Mouse (Mus musculus): Measurements from ENCODE around the gene Rarb.

GRCm38 (mm10) chr14:16537433-16537832, 281.5 kb downstream of the Rarb start:
- no peak for TF ChIP-seq POLR2A (IDR thresholded peaks at IDR 0.05; ENCODE audit: borderline replicate concordance, low read depth, low read length)
- no peak for TF ChIP-seq CTCF (IDR thresholded peaks at IDR 0.05; ENCODE audit: low read depth, low read length)
